Mouse (Mus musculus) G1E (cell line): ENCODE results near the gene Col4a5.

Experiments
- CTCF ChIP-seq: IDR thresholded peaks from 2 replicates; pipeline ENCODE4 v1.5.1; 2012; ENCODE audit warnings: low read depth, low read length, inconsistent platforms, mixed read lengths
- GATA1 ChIP-seq: IDR thresholded peaks from 2 replicates; pipeline ENCODE4 v1.6.1; 2012; ENCODE audit warnings: borderline replicate concordance, low read length, inconsistent platforms, mixed read lengths
- GATA2 ChIP-seq: IDR thresholded peaks from 2 replicates; pipeline ENCODE4 v1.6.1; 2012; ENCODE audit warnings: low read depth, low read length, inconsistent platforms, borderline replicate concordance
- POLR2AphosphoS5 ChIP-seq: IDR thresholded peaks from 2 replicates; pipeline ENCODE4 v1.6.1; 2012; ENCODE audit warnings: low read depth, low read length, inconsistent platforms; ENCODE audit not compliant: insufficient replicate concordance

GRCm38 (mm10) chrX:141721725-141722124, 246.5 kb downstream of the Col4a5 start:
- TF ChIP-seq GATA1 (no peak), CTCF (no peak), POLR2AphosphoS5 (no peak), GATA2 (no peak)
